Mouse (Mus musculus) intestine, embryonic 16.5 days (tissue): ENCODE measurements around the gene Rae1. TPM values are rescaled to one million over a fixed set of nuclear protein-coding genes. Genes with fewer than 3 reads are reported as not detected.
A peak's percentile ranks its signal among the peaks of the same experiment; 100 is the strongest.

Experiments
- ATAC-seq: fragments of 200-750 bp; cut with Nextera tagmentation; 2 replicates; pipeline ENCODE4 v1.8.0; 2017; ENCODE audit warnings: moderate TSS enrichment, moderate library complexity
- H3K27ac ChIP-seq: fragments of 300-500 bp; sonication (generic); 2 replicates; pipeline ENCODE4 v1.5.1; 2014; ENCODE audit warnings: mild to moderate bottlenecking, low read length
- H3K27me3 ChIP-seq: fragments of 300-500 bp; sonication (generic); replicated peaks from 2 replicates; pipeline ENCODE4 v1.6.1; 2014; ENCODE audit warnings: low read length, control low read depth, mixed read lengths; ENCODE audit not compliant: control insufficient read depth, insufficient read depth
- H3K36me3 ChIP-seq: fragments of 300-500 bp; sonication (generic); 2 replicates; pipeline ENCODE4 v1.6.1; 2014; ENCODE audit warnings: low read length, control low read depth; ENCODE audit not compliant: control insufficient read depth, insufficient read depth
- H3K4me1 ChIP-seq: fragments of 300-500 bp; sonication (generic); 2 replicates; pipeline ENCODE4 v1.6.1; 2014; ENCODE audit warnings: low read length, control low read depth, mixed read lengths; ENCODE audit not compliant: control insufficient read depth, insufficient read depth
- H3K4me2 ChIP-seq: fragments of 300-500 bp; sonication (generic); 2 replicates; pipeline ENCODE4 v1.6.1; 2014; ENCODE audit warnings: low read depth, low read length, control low read depth
- H3K4me3 ChIP-seq: fragments of 300-500 bp; sonication (generic); 2 replicates; pipeline ENCODE4 v1.5.1; 2014; ENCODE audit warnings: mild to moderate bottlenecking, low read length
- H3K9ac ChIP-seq: fragments of 300-500 bp; sonication (generic); 2 replicates; pipeline ENCODE4 v1.6.1; 2014; ENCODE audit warnings: low read depth, low read length
- H3K9me3 ChIP-seq: fragments of 300-500 bp; sonication (generic); 2 replicates; pipeline ENCODE4 v1.6.1; 2016; ENCODE audit warnings: low read length, control low read depth; ENCODE audit not compliant: control insufficient read depth
- WGBS: fragments of 180-500 bp; shearing (Covaris S2); extraction: QIAGEN DNeasy Blood & Tissue Kit; methylation state at CpG from one replicate; pipeline ENCODE4 v1.1.7; 2014; 5-methylcytosine and 5-hydroxymethylcytosine counted together
- polyA plus RNA-seq: library from polyadenylated mRNA; unstranded; fragments of >200 nt; fragmentation: Nextera tagmentation; extraction: Ambion mirVana; gene quantifications from 2 replicates; pipeline ENCODE4 v1.2.1, GENCODE M21; 2015

Gene Rae1
- polyA plus RNA-seq, 1 experiment from 2014 or later: 117 TPM

DNA sequence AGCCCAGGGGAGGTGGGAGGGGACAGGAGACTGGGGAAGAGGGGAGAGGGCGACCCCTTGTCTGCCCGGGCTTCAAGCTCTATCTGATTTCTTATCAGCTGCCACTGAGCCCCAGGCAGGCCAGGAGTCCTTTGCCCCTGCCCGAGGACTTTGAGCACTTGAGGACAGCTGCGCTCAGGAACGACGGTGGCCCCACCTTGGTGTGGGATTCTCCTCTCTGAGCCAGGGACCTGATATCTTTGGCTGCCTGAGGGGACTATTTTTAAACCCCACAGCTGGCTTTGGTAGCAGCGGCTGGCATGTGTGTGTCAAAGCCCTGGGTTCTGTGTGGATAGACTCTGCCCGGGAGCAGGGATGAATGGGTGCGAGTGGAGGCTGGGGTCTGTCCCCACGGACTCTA, 57.7 kb downstream of the Rae1 start:
- 44% methylated on average over 10 of the region's 10 CpGs for WGBS
- Histone ChIP-seq H3K9ac (no peak overlapping the region), H3K36me3 (no peaks in the 10 kb centered on the region), H3K4me1 (peaks cover 19% of the 10 kb centered on the region), H3K4me2 (peak overlapping the region; percentile 2; the same call in 1 of the 2 replicates), H3K9me3 (no peaks in the 10 kb centered on the region), H3K27me3 (no peaks in the 10 kb centered on the region), H3K27ac (peak overlapping the region; percentile 57), H3K4me3 (no peak overlapping the region)
- peak; percentile 69 for ATAC-seq

GRCm38 (mm10) chr2:173058263-173058662, 58.3 kb downstream of the Rae1 start:
- Histone ChIP-seq H3K36me3 (no peaks in the 10 kb centered on the region), H3K27ac (0 out of 2 replicates have a peak overlapping the region, but pooled peaks have one; percentile 33)
- WGBS: 55% methylated on average over 11 of the region's 11 CpGs

DNA sequence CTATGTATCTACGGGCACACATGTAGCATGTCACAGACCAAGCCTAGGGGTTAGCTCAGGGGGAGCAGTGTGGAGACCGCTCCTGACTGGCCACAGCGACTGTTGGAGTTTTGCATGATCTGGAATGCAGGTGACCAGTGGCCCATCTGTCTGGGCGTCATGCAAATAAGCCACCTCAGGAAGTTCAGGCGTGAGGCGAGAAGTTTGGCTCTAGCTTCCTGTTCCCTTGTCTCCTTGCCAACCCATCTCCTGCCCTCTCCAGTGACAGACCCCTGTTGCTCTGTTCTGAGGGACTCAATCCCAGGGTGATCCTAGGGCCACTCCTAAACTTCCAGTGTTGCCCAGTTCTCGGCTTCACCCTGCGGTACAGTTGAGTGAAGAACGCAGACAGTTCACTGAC, 60.5 kb downstream of the Rae1 start:
- 75% methylated on average over 9 of the region's 9 CpGs for WGBS
- Histone ChIP-seq H3K4me1 (peaks cover 19% of the 10 kb centered on the region), H3K36me3 (no peaks in the 10 kb centered on the region), H3K9me3 (no peaks in the 10 kb centered on the region), H3K4me3 (no peak overlapping the region), H3K27me3 (no peaks in the 10 kb centered on the region), H3K9ac (no peak overlapping the region), H3K4me2 (no peak overlapping the region), H3K27ac (no peak overlapping the region)
- no peak for ATAC-seq

More at GRCm38 (mm10) chr2:173058263-173058662, 58.3 kb downstream of the Rae1 start:
- ATAC-seq: peak; percentile 30; the same call in 1 of the 2 replicates
- Histone ChIP-seq H3K4me3 (no peak overlapping the region), H3K27me3 (no peaks in the 10 kb centered on the region), H3K9ac (no peak overlapping the region), H3K4me1 (peaks cover 19% of the 10 kb centered on the region), H3K9me3 (no peaks in the 10 kb centered on the region), H3K4me2 (no peak overlapping the region)

- Histone ChIP-seq H3K9me3 (no peaks in the 10 kb centered on the region), H3K4me3 (no peak overlapping the region), H3K4me1 (peaks cover 19% of the 10 kb centered on the region), H3K9ac (no peak overlapping the region), H3K27ac (no peak overlapping the region), H3K4me2 (no peak overlapping the region), H3K27me3 (no peaks in the 10 kb centered on the region), H3K36me3 (no peaks in the 10 kb centered on the region)
- no peak for ATAC-seq
- WGBS: 68% methylated on average over 15 of the region's 15 CpGs
These were observed 61.8 kb downstream of the Rae1 start for GRCm38 (mm10) chr2:173061443-173062351.

- Histone ChIP-seq H3K4me3 (no peak overlapping the region), H3K27me3 (no peaks in the 10 kb centered on the region), H3K36me3 (no peaks in the 10 kb centered on the region), H3K9ac (no peak overlapping the region), H3K27ac (no peak overlapping the region), H3K4me2 (no peak overlapping the region), H3K4me1 (peaks cover 8% of the 10 kb centered on the region), H3K9me3 (no peaks in the 10 kb centered on the region)
- WGBS: 88% methylated on average over 1 of the region's 1 CpGs
- ATAC-seq: no peak
These were observed 63.3 kb downstream of the Rae1 start for GRCm38 (mm10) chr2:173063219-173063618.

DNA sequence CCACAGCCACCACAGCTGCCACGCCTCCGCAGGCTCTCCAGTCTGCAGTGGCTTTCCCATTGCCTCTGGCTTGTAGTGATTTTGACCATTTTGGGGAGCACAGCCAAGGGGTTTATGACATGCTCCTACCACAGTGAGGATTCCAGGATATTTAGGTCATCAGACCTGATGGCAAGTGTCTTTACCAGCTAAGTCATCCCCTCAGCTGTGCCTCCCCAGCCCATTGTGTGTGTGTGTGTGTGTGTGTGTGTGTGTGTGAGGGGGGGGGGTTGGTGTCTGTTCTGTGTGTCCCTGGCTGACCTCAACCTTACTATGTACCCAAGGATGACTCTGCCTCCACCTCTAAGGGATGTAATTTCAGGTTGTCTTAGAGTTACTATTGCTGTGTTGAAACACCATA, 64.9 kb downstream of the Rae1 start:
- no peak overlapping the region for H3K27ac ChIP-seq
- H3K36me3 ChIP-seq: no peaks in the 10 kb centered on the region
- H3K27me3 ChIP-seq: no peaks in the 10 kb centered on the region
- H3K4me1 ChIP-seq: 0 out of 2 replicates have a peak, but pooled peaks cover 4% of the 10 kb centered on the region
- H3K4me3 ChIP-seq: no peak overlapping the region
- H3K9ac ChIP-seq: no peak overlapping the region
- H3K4me2 ChIP-seq: no peak overlapping the region
- H3K9me3 ChIP-seq: no peaks in the 10 kb centered on the region
- WGBS: 90% methylated on average over 2 of the region's 2 CpGs
- ATAC-seq: no peak

Other genes with a start within 250 kb of the Rae1 start
- gene Bmp7, start 59.8 kb upstream of the Rae1 start, polyA plus RNA-seq: 19.6 and 24.9 TPM in 2 replicates
- 0.04 and 0.11 TPM in 2 replicates for gene Spo11, start 22.4 kb upstream of the Rae1 start, polyA plus RNA-seq
- 62.6 and 64.6 TPM in 2 replicates for gene Rbm38, start 20.4 kb downstream of the Rae1 start, polyA plus RNA-seq
- 0.22 and 0.23 TPM in 2 replicates for gene Ctcfl, start 119.4 kb downstream of the Rae1 start, polyA plus RNA-seq
- 14.0 and 19.7 TPM in 2 replicates for gene Pck1, start 152.9 kb downstream of the Rae1 start, polyA plus RNA-seq
- 0.65 and 1.9 TPM in 2 replicates for gene Zbp1, start 218.8 kb downstream of the Rae1 start, polyA plus RNA-seq